Mouse (Mus musculus) lung, adult 2 months (tissue): Measurements from ENCODE around the gene Fry. TPM values are rescaled to one million over a fixed set of nuclear protein-coding genes. Genes with fewer than 3 reads are reported as not detected.

Experiments used
- DNase-seq: peaks from one replicate; pipeline ENCODE4 v3.0.0; 2022
- H3K4me1 ChIP-seq: fragments of 200-500 bp; 2 replicates; pipeline ENCODE4 v1.6.1; 2011; ENCODE audit warnings: low read length; ENCODE audit not compliant: control insufficient read depth, insufficient read depth
- H3K4me3 ChIP-seq: fragments of 200-500 bp; replicated peaks from 2 replicates; pipeline ENCODE3; 2011; ENCODE audit warnings: low read depth, mild to moderate bottlenecking, control low read depth, low read length; ENCODE audit errors: extremely low read depth
- CTCF ChIP-seq: fragments of 200-500 bp; IDR thresholded peaks from 2 replicates; pipeline ENCODE4 v1.5.1; 2011; ENCODE audit warnings: mild to moderate bottlenecking, low read length, control low read depth; ENCODE audit not compliant: insufficient read depth
- POLR2A ChIP-seq: fragments of 200-500 bp; IDR thresholded peaks from 2 replicates; pipeline ENCODE4 v1.6.1; 2011; ENCODE audit warnings: low read depth, mild to moderate bottlenecking, control low read depth, low read length, borderline replicate concordance; ENCODE audit errors: extremely low read depth
- WGBS: fragments of 180-500 bp; shearing (Covaris S2); methylation state at CpG from one replicate; pipeline ENCODE4 v1.1.7; 2018; 5-methylcytosine and 5-hydroxymethylcytosine counted together
- polyA plus RNA-seq: library from polyadenylated mRNA; depleted of rRNA; stranded (reverse); fragments of >200 nt; gene quantifications from 2 replicates; pipeline ENCODE4 v1.2.3, GENCODE M21; 2012

Fry gene
- polyA plus RNA-seq, 1 experiment: 39.3 TPM

GRCm38 (mm10) chr5:150232159-150233150 lies 114.0 kb downstream of the Fry start:
- no peak overlapping the region for H3K4me3 ChIP-seq
- WGBS: 27% methylated on average over 21 of the region's 21 CpGs

GRCm38 (mm10) chr5:150233154-150233886 lies 114.9 kb downstream of the Fry start:
- no peak overlapping the region for H3K4me3 ChIP-seq
- WGBS: 46% methylated on average over 17 of the region's 17 CpGs
- TF ChIP-seq CTCF (peak; percentile 55), POLR2A (no peak)
- DNase-seq: peak; percentile 50
- no peaks in the 10 kb centered on the region for H3K4me1 ChIP-seq

More at GRCm38 (mm10) chr5:150232159-150233150, 114.0 kb downstream of the Fry start:
- TF ChIP-seq CTCF: 0 out of 2 replicates have a peak, but pooled peaks have one; percentile 12
- no peak for TF ChIP-seq POLR2A
- DNase-seq: peak; percentile 17
- no peaks in the 10 kb centered on the region for H3K4me1 ChIP-seq

DNA sequence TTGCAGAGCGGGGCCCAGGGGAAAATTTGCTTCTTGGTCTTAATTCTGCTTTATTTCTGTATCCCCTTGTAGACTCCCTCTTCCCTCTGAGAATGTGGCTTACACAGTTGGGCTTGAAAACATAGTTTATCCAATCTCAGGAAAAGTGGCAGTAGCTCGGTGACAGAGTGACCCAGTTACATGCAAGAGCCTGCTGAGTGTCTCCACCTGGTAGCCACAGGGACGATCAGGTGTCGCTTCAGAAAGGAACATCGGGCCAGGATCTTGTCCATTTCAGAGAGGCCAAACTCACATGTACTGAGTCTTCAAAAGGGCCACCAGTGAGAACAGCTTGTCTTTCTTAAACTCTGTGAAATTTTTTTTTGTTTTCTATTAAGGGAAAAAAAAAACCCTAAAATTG lies 117.5 kb downstream of the Fry start:
- no peak for DNase-seq
- 92% methylated on average over 5 of the region's 5 CpGs for WGBS
- no peaks in the 10 kb centered on the region for H3K4me1 ChIP-seq
- no peak for TF ChIP-seq POLR2A
- no peak for TF ChIP-seq CTCF
- H3K4me3 ChIP-seq: no peak overlapping the region

- DNase-seq: no peak
- Histone ChIP-seq H3K4me1 (no peaks in the 10 kb centered on the region), H3K4me3 (no peak overlapping the region)
- TF ChIP-seq CTCF (no peak), POLR2A (no peak)
Observed at GRCm38 (mm10) chr5:150236597-150236996, 118.2 kb downstream of the Fry start.

DNA sequence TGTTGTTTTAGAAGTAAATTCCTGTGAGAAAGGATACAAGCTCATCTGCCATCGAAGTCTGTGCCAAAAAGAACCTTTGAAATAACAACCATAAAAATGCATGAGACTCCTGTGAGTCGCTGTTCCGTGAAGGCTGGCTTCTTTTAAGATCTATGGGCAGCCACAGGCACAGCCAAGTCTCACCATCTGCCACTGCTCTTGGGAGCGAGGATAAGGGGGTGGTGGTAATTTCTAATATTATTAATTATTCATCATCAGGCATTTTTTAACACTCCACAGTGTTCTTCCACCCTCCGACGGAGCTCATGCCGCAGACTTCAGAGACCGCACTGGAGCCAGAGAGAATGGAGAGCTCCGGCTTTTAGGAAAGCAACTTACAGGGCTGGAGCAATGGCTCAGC lies 123.2 kb downstream of the Fry start:
- DNase-seq: no peak
- TF ChIP-seq POLR2A: no peak
- TF ChIP-seq CTCF: no peak
- 93% methylated on average over 9 of the region's 9 CpGs for WGBS

DNA sequence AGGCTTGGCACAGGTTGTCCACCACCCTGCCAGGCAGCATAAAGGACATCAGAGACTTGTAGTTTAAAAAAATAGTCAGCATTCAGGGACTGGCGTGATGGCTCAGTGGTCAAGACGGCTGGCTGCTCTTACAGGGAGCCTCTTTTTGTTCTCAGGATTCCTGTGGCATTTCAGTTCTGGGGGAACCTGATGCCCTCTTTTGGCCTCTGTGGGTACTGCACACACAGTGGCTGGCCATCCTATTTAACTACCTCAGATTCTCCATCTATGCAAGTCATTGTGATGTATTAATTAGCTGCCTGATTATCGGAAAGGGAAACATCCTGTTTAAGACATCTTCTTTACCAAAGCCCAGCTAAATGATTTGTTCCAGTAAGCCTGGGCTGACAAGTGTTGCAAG lies 128.3 kb downstream of the Fry start:
- Histone ChIP-seq H3K4me1 (no peaks in the 10 kb centered on the region; the same call in 1 of the 2 replicates), H3K4me3 (no peak overlapping the region)
- no peak for DNase-seq
- no peak for TF ChIP-seq POLR2A
- peak; percentile 25; the same call in 1 of the 2 replicates for TF ChIP-seq CTCF
- WGBS: 87% methylated on average over 3 of the region's 3 CpGs

More for the DNA sequence above, 123.2 kb downstream of the Fry start:
- no peak overlapping the region for H3K4me3 ChIP-seq
- H3K4me1 ChIP-seq: no peaks in the 10 kb centered on the region; the same call in 1 of the 2 replicates

DNA sequence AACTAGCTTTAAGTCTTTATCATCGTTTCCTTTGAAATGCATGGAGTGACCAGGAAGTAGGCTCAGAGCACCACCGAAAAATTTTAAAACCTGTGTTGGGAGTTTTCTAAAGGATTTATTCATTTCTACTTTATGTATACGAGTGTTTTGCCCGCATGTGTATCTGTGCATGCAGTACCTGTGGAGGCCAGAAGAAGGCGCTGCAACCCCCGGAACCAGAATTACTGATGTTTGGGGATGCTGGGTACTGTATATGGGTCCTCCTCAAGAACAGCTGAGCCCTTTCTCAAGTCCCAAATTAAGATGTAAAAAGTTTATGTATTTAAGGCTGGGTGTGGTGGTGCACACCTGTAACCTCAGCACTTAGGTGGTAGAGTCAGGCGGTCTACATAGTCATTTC lies 139.3 kb downstream of the Fry start:
- no peak for TF ChIP-seq CTCF
- TF ChIP-seq POLR2A: no peak
- Histone ChIP-seq H3K4me1 (peaks cover 11% of the 10 kb centered on the region; the same call in 1 of the 2 replicates), H3K4me3 (no peak overlapping the region)
- no peak for DNase-seq
- 86% methylated on average over 7 of the region's 7 CpGs for WGBS

DNA sequence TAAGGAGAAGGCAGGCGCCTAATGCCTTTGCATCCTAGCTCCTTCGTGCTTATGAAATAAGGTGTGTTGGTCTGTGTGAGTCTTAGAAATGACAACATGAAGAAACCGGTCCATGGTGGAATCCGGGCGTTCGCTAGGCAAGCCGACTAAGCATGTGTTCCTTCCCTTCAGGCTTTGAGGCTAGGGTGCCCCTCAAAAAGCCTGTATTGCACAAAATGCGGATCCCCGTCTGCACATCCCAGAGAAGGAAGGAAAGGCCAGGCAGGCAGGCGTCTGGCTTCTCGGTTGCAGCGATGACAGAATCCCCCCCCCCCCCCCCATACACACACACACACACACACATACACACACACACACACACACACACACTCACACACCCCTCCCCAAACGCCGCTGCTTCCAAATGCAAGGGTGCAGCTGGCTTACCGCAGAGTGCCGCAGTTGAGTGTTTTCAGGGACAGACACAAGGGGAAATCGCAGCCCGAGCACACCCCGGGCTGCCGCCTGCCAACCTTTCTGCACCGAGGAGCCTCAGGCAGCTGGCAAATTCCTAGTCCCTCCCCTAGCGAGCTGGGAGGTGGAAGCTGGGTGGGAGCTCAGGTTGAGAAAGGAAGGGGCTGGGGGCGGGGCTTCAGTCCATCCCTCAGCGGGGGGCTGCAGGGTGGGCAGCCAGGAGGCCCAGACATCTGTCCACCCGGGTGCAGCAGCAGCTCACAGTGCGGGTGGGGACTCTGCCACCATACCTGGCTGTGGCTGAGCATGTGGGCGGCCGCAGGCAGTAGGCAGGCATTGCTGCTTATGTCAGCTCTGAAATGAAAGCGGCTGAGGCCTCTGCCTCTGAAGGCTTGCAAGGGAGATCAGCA lies 141.0 kb downstream of the Fry start:
- TF ChIP-seq CTCF: no peak
- no peak for TF ChIP-seq POLR2A
- 6% methylated on average over 29 of the region's 29 CpGs for WGBS
- peaks cover 16% of the 10 kb centered on the region for H3K4me1 ChIP-seq
- H3K4me3 ChIP-seq: peak overlapping the region; percentile 54
- peak; percentile 40 for DNase-seq

- TF ChIP-seq CTCF (no peak), POLR2A (no peak)
- 51% methylated on average over 9 of the region's 9 CpGs for WGBS
- Histone ChIP-seq H3K4me3 (no peak overlapping the region), H3K4me1 (peaks cover 16% of the 10 kb centered on the region)
- no peak for DNase-seq
Observed at GRCm38 (mm10) chr5:150260054-150260386, 141.6 kb downstream of the Fry start.

GRCm38 (mm10) chr5:150261361-150261760 lies 142.9 kb downstream of the Fry start:
- no peak for DNase-seq
- H3K4me3 ChIP-seq: no peak overlapping the region
- no peak for TF ChIP-seq POLR2A
- TF ChIP-seq CTCF: no peak
- WGBS: 73% methylated on average over 4 of the region's 4 CpGs
- H3K4me1 ChIP-seq: peaks cover 16% of the 10 kb centered on the region
